Mouse (Mus musculus) monocyte, adult 2 months (primary cell): ENCODE measurements around the gene Ubxn11.

Source experiments
- DNase-seq, 2 experiments: peaks; one replicate each; pipeline ENCODE4 v3.0.0; 2022; ENCODE audit warnings: low spot score in 2 of 2, low read depth in 1 of 2

Ubxn11 gene

GRCm38 (mm10) chr4:134118126-134118800 is 15.9 kb downstream of the Ubxn11 start:
- no peak for DNase-seq

GRCm38 (mm10) chr4:134119042-134119441 is 16.7 kb downstream of the Ubxn11 start:
- DNase-seq, result no peak

GRCm38 (mm10) chr4:134119644-134120043 is 17.3 kb downstream of the Ubxn11 start:
- no peak for DNase-seq

- no peak for DNase-seq
Measured at GRCm38 (mm10) chr4:134120192-134120805, 17.9 kb downstream of the Ubxn11 start.

GRCm38 (mm10) chr4:134120916-134121315 is 18.5 kb downstream of the Ubxn11 start:
- DNase-seq, result no peak

GRCm38 (mm10) chr4:134121571-134121970 is 19.2 kb downstream of the Ubxn11 start:
- DNase-seq, result no peak

- no peak for DNase-seq
Measured at GRCm38 (mm10) chr4:134122281-134122680, 19.9 kb downstream of the Ubxn11 start.

- no peak for DNase-seq
Measured at GRCm38 (mm10) chr4:134123147-134123546, 20.8 kb downstream of the Ubxn11 start.

GRCm38 (mm10) chr4:134123680-134124551 is 21.5 kb downstream of the Ubxn11 start:
- peak in 1 of 2 experiments; percentile 29 for DNase-seq

- no peak for DNase-seq
Measured at GRCm38 (mm10) chr4:134125383-134126060, 23.2 kb downstream of the Ubxn11 start.

GRCm38 (mm10) chr4:134126300-134127120 is 24.1 kb downstream of the Ubxn11 start:
- no peak for DNase-seq

GRCm38 (mm10) chr4:134127121-134127455 is 24.7 kb downstream of the Ubxn11 start:
- no peak for DNase-seq

GRCm38 (mm10) chr4:134127793-134128192 is 25.4 kb downstream of the Ubxn11 start:
- DNase-seq, result no peak

GRCm38 (mm10) chr4:134128221-134128982 is 26.0 kb downstream of the Ubxn11 start, which contains the start of gene Sh3bgrl3:
Gene Sh3bgrl3 (minus strand): TSS chr4:134128789.
- peak; percentile 55 to 79 for DNase-seq

GRCm38 (mm10) chr4:134128983-134129362 is 26.6 kb downstream of the Ubxn11 start:
- no peak for DNase-seq

- DNase-seq, result peak; percentile 40 to 49
Measured at GRCm38 (mm10) chr4:134129482-134129881, 27.1 kb downstream of the Ubxn11 start.

- DNase-seq, result no peak
Measured at GRCm38 (mm10) chr4:134132117-134132516, 29.7 kb downstream of the Ubxn11 start.

- no peak for DNase-seq
Measured at GRCm38 (mm10) chr4:134132519-134133095, 30.2 kb downstream of the Ubxn11 start.

- no peak for DNase-seq
Measured at GRCm38 (mm10) chr4:134136280-134136926, 34.0 kb downstream of the Ubxn11 start.
